Mouse (Mus musculus): ENCODE results near the gene Mpo.

GRCm38 (mm10) chr11:87751491-87751966 lies 41.9 kb upstream of the Mpo start:
- no peak for TF ChIP-seq CTCF (IDR thresholded peaks at IDR 0.05; ENCODE audit: control insufficient read depth, insufficient read depth, insufficient replicate concordance, low read depth, low read length)
- TF ChIP-seq POLR2A (IDR thresholded peaks at IDR 0.05; ENCODE audit: control insufficient read depth, low read depth, low read length), result no peak

Data from testis, adult 2 months (tissue).